Mouse (Mus musculus) urinary bladder, postnatal 36 days (tissue): ENCODE data around the gene Ppp2r5e.

Experiments
- DNase-seq, 2 experiments: peaks; one replicate each; pipeline ENCODE4 v3.0.0; 2022; ENCODE audit warnings: low spot score in 2 of 2, mixed read lengths in 1 of 2

Gene Ppp2r5e

DNA sequence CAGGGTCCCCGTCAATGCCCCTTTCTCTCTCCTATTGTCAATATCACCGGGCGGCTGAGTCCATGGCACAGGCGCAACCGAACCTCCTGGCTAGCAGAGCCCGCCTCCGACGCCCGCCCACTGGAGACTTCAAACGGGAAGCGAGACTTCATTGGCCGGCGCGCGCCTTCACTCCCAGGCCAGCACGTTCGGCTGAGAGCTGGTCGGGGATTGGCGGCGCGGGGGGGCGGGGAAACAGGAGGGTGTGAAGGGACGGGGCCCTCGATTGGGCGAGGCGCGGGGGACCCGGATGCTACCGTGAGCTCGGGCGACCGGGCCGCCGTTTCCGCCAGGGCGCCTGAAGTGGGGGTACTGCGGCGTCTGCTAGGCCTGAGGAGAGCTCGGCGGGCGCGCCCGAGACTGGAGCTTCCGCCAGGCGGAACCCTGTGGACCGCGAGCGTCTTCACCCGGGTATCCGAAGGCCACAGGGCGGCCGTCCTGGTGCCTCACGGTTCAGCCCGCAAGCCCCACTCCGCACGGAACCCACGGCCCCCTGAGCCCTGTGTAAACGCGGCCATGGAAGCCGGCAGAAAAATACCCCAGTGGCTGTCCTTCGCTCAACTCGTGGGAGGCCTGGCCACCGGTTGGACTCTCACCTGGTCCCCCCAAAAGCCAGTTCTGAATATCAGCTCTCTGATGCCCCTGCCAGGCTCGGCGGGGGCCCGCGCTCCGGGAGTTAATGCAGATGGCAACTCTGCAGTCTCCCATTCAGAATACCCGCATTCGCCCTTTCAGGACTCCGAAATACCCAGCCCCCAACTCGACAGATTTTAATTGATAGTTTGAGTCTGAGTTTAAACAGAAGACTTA lies at the start of gene Ppp2r5e:
TSS of gene Ppp2r5e (minus strand) at position 92 of the 849 bp plus-strand sequence.
- peak; percentile 98 to 99 for DNase-seq

DNA sequence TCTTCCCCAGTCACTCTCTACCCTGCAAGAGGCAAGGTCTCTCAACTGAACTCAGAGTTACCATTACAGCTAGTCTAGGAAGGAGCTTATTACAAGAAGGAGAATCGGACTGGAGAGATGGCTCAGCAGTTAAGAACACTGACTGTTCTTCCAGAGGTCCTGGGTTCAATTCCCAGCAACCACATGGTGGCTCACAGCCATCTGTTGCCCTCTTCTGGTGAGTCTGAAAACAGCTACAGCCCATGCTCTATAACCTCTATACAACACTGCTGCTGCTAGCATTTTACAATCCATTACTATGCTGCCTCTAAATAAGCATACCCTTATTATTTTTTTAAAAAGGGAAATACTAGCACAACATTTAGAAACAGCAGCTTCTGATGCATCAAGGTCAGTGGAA lies 49.7 kb upstream of the Ppp2r5e start:
- no peak for DNase-seq

DNA sequence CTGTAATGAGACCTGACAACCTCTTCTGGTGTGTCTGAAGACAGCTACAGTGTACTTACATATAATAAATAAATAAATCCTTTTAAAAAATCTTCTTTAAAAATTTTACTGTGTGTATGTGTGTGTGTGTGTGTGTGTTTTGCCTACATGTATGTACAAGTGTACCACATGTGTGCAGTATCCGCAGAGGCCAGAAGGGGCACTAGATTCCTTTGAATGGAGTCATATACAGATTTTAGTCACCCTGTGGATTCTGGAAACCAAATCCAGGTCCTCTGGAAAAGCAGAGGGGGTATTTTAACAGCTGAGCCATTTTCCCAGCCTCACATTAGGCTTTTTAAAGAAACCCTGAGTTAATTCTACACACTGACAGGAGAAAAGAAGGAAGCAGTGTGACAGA lies 45.7 kb upstream of the Ppp2r5e start:
- DNase-seq, result no peak

DNA sequence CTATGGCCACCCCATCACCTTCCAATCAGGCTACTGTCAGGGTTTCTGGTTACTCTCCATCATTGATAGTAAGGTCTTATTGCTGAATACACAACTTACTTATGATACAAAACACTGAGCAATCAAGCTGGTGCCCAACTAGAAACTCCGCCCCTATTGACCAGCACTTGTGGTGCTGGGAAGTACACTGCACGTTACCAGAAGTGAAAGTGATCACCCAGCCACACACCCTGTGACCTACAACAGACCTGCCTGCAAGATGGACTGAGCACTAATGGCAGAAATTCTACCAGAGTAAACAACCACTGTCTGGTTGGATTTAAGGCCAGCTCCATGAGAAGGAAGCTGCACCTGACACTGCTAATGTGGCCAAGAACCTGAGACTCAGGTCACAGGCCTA lies 42.3 kb upstream of the Ppp2r5e start:
- DNase-seq, result no peak

DNA sequence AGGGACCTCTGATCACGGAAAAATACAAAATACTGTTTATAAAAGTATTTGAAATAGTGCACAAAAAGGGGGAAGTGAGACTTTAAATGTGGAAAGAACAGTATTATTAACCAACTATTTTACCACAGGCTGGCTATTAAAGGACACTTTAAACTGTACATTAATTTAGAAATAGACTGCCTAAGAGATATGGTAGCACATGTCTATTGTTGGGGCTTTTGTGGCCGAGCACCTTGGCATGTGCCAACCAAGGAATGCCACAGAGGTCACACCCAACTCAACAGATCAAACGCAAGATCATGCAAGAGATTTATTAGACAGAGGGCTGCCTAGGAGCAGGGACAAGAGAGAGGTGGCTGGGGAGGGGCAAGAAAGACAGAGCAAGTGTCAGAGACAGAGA lies 41.1 kb upstream of the Ppp2r5e start:
- DNase-seq, result no peak

DNA sequence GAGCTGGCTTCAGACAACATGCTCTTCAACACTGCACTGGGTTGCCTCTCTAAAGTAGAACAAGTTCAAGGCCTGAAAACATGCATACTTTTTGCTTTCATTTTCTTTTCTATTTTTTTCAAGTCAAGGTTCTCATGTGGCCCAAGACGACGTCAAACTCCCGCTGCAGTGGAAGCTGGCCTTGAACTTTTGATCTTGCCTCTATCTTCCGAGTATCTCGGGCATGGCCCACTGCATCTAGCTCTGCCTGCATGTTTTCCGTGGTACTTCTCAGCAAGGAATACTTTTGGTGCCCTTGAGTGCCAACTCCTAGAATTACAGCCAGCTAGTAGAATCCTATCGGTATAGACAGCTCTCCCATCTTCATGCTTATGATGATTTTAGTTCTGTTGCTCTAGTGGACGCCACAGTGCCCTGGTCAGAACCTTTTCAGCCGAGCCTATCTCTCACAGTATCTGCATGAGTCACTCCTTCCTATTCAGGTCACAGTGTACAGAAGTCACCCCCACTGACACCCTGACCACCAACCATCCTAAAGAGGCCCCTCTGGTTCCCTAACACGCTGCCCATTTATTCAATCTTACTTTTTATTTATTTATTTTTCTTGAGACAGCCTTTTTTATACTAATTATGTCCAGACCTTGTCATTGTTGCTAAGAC lies 39.9 kb upstream of the Ppp2r5e start:
- no peak for DNase-seq

DNA sequence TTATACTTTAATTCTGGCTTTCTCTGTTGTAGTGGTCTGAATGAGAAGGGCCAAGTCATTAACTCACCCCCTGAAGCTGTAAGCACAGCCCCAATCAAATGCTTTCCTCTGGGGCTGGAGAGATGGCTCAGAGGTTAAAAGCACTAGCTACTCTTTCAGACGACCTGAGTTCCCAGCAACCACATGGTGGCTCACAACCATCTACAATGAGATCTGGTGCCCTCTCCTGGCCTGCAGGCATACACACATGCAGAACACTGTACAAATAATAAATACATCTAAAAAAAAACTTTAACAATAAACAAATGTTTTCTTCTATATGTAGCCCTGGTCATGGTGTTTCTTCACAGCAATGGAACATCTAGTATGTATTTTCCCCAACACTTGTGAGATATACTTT lies 33.6 kb upstream of the Ppp2r5e start:
- no peak for DNase-seq

DNA sequence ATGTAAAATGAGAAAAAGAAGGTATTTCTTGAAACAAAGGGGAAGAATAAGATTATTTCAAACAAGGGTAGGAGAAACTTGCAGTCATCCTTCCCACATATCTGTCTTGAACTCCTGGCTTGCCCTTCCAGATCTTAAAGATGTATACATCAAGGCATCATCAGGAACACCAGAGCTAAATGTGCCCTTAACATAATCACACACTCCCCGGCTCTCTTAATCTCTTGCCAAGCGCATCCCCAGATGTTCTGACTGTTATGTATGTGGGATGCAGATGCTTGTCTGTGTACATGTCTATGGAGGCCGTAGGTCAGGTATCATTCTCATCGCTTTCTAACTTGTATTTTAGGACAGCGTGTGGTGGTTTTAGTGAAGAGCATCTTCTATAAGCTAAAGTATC lies 27.2 kb upstream of the Ppp2r5e start:
- DNase-seq, result no peak

DNA sequence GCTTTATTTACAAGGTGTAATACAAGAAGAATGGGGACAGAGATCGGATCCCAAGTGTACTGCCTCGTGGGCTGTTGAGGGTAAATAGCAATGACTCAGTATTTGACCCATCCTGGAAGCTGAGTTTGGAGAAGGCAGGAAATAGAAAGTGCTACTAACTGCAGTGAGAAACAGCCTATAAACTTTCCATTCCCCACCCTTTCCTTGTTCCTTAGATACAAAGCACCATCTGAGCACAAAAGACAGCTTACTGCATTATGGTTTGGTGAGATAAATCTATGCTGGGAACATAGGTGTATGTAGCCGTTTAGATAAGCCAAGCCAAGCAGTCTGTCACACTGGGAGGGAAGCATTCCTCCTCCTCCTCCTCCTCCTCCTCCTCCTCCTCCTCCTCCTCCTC lies 26.8 kb upstream of the Ppp2r5e start:
- DNase-seq, result no peak

DNA sequence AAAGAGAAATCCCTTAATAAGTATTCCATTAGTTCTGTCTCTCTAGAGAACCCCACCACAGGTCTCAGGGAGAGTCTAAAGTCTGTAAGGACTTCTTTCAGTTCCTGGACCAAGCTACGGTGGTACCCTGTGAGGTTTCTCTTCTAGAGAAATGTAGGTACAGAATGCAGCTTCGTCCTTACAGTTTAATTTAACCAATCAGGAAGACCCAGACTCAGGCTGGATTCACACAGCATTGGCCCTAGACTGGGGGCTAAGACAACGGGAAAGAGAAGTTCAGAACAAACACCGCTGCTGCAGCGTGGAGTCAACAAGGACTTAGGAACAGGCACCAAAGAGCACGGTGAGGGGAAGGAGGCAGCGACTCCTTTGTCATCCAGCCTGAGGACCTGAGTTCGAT lies 20.8 kb upstream of the Ppp2r5e start:
- DNase-seq, result no peak

DNA sequence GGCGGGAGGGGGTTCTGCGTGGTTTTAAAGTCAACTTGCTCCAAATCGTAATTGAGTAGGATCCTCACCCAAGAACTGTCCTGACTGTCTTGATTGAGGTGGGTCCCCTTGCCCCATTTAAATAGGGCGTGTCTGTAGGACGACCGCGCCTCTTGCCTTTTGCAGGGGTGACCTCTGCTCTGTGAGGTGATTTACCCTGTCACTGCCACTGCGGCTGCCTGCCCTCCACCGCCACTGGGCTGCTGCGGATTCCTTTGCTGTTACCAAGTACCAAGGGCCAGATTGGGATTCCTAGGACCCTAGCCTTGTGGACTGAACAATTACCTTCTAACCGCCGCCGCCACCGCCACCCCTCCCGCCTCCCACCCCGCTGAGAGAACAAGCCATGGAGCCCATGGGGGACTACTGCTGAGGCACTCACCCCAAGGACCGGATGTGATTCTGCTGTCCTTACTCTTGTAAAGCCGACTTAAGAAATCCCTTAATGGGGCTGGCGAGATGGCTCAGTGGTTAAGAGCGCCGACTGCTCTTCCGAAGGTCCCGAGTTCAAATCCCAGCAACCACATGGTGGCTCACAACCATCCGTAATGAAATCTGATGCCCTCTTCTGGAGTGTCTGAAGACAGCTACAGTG lies 20.2 kb upstream of the Ppp2r5e start:
- DNase-seq, result peak; percentile 10 to 13

DNA sequence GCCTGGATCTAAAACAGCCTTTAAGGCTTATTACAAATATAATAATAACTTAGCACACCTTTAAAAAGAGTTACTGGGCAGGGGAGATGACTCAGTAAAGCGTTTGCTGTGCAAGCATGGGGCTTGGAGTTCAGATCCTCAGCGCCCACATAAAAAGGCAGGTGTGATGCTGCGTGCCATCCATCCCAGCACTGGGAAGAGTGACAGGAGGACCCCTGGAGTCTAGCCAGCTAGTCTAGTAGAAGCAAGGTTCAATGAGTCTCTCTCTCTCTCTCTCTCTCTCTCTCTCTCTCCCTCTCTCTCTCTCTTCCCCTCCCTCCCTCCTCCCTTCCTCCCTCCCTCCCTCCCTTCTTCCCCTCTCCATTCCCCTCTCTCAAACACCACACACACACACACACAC lies 19.5 kb upstream of the Ppp2r5e start:
- no peak for DNase-seq

DNA sequence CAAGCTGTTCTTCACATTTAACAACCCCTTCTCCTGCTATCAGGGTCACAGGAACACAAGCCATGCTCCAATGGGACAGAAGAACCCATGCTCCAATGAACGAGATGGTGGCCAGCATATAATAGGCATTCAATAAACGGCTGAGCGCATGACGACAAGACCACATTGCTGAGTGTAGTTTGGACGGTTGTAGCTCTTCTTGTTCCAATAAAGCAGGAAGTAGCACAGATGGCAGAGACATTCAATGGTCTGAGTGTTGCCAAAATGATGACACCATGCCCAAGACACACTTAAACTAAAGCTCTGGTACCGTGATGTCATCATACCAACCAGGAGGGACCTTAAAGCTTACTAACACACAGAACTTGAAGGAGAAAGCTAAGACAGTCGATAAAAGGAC lies 16.7 kb upstream of the Ppp2r5e start:
- DNase-seq, result no peak

DNA sequence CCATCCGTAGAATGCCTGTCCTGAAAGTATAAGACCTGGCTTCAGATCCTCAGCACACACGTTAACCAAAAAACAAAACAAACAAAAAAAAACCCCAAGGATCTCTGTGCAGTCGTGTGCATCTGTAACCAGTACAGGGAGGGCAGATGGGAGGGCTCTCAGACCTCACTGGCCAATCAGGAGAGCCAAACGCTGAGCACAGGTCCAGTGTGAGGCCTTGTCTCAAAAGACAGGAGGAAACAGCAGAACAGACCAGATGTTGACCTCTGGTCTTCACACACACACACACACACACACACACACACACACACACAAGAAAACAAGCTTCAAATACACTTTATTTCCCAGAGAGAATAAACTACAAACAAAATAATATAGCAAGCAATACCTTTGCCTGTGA lies 3.4 kb upstream of the Ppp2r5e start:
- DNase-seq, result no peak

DNA sequence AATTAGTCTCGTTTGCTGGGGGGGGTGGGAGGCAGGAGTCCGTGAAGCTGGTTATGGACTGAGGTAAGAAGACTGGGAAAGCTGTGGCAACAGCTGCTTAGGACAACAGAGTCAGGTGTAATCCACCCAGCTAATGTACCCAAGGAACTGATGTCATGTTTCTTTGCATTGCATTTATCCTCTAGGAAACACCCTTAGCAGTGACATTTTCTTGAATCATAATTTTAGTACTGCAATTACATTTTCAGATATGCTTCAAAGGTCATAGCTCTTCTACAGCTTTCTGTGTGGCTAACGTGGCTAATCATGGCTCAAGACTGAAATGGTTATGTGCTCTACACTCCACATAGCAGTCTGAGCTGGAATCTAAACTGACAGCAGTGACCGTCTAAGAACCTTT lies 2.9 kb upstream of the Ppp2r5e start:
- no peak for DNase-seq

DNA sequence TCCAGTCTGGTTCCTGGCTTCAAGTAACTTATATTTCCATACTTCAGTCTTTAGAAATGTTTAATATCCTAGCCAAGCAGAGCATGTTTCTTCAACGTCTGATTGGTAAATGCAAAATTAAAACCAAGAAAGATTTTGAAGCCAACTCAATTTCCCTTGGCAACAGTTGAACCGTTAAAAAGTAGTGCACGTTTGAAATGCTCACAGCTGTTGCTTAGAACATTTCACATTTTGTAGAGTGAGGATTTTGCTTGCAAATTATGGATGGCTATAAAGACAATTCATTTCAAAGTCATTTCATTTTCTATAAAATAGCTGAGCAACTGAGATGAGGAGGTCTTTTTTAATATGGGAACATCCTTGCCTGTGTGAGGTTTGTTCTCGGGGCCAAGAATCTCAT lies 1.7 kb upstream of the Ppp2r5e start:
- DNase-seq, result no peak

DNA sequence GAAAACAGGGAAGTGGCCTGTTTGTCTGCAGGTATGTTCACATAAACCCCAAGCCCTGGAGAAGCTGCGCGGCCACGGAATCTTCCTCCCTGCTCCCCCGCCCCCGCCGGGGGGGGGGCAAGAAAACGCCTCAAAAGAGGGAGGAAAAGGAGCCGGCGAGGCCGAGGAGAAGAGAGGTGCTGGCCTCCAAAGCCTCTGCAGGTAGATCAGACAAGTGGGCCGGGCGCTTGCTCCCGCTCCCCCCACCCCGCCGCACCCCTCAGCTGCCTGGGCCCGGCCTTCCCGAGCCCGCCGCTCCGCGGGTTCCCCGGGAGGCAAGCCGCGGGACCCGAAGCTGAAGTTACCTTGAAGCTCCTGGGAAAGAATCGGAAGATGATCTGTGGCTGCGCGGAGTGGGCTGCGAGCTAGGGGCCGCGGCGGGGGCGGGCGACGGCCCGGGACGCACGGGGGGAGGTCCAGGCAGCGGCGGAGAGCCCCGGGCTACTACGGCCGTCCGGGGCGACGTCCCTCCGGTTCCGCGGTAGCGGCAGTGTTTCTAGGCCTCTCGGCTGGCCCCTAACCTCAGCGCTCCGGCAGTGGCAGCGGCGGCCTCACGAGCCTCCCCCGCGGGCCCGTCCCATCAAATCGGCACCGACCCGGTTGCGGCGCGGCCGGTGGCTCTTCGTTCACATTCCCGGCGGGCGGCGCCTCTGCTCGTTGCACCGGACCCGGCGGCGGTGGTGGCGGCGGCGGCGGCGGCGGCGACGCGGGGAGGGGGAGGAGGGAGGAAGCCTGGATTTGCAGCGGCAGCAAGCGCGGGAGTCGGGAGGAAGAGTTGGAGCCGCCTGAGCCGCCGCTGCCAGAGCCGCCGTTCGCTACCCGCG lies 523 bp downstream of the Ppp2r5e start:
- peak; percentile 20 to 40 for DNase-seq

DNA sequence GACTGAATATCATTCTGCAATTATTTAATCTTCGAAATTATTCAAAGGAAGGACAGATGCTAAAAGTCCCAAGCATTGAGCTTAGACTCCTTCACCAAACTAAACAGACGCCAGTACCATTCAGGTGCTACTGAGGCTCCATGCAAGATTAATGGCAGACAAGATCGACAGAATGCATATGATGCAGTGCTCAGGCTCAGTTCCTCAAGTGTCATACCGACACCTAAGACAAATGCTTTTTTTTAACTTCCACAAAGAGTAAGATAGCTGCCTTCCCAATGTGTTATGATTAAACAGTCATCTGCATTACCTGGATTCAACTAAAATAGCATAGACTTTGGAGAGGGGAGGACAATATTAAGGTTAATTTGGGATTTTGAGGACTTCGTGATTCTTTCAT lies 1.6 kb downstream of the Ppp2r5e start:
- DNase-seq, result no peak

DNA sequence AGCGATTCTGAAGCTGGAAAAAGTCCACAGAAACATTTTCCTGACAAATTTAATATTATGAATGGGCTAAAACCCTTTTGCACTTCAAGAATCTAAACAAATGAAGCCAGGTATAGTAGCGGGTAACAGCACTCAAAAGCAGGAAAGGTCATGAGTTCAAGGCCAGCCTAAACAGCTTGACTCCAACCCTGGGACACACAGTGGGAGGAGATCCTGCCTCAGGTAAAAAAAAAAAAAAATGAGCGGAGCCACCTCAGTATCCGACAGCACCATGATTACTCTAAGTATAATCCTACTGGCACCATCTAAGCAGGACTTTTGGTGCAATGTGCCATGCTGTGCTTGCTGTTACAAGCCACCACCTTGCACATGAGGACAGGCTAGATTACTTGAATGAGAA lies 2.2 kb downstream of the Ppp2r5e start:
- DNase-seq, result no peak

DNA sequence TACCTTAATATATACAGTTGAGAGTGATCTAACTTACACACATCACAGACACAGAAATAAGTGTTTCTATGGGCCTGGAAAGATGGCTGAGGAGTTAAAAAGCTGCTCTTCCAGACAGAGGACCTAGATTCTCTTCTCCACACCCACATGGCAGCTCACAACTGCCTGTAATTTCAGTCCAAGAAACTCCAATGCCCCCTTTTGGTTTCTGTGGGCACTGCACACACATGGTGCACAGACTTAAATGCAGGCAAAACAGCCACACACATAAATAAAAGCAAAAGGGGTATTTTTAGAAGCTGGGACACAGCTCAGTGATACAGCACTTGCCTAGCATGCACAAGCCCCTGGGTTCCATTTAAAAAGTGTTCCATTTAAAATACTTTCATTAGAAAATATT lies 8.5 kb downstream of the Ppp2r5e start:
- DNase-seq, result no peak

DNA sequence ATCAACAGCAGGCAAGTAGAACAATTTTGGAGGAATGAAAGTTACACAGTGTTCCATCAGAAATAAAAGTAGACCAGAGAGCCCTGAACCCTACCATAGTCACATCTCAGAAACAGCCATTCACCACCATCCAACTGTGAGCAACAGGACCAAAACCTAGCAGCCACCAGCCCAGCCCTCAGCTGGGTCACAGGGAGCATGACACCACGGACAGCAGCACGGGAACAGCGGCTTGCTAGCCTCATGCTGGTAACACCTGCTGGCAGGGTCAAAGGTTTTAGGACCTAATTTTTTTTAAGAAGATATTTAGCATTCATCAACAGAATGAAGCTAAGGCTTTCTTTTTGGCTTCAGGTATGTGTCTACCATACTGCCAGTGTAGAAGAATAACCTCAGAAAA lies 12.3 kb downstream of the Ppp2r5e start:
- no peak for DNase-seq

DNA sequence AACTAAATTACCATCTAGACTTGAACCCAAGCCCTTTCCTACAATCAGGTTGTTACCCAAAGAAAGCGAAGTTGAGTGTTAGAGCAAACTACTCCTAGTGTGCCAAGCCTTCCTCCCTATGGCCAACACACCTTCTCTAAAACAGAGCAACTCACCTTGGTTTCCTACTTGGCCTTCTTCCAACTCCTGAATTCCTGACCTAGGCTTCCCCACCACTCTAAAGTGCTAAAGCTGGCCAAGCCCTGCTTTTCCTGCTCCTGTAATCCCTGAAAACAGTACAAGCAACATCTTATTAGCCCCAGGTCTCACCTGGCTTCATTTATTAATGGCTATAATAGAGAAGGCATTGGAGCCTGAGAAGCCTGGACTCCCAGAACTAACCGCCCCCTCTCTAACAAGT lies 17.0 kb downstream of the Ppp2r5e start:
- no peak for DNase-seq
